Mouse (Mus musculus) ES-Bruce4 (cell line): ENCODE results near the gene Dnah7a.

ENCODE experiments used
- EP300 ChIP-seq: IDR thresholded peaks from 2 replicates; pipeline ENCODE4 v1.6.1; 2011; ENCODE audit warnings: low read depth, low read length; ENCODE audit not compliant: insufficient read depth
- POLR2A ChIP-seq: IDR thresholded peaks from one replicate; pipeline ENCODE4 v1.8.1; 2011; ENCODE audit warnings: low read length; ENCODE audit not compliant: insufficient read depth

DNA sequence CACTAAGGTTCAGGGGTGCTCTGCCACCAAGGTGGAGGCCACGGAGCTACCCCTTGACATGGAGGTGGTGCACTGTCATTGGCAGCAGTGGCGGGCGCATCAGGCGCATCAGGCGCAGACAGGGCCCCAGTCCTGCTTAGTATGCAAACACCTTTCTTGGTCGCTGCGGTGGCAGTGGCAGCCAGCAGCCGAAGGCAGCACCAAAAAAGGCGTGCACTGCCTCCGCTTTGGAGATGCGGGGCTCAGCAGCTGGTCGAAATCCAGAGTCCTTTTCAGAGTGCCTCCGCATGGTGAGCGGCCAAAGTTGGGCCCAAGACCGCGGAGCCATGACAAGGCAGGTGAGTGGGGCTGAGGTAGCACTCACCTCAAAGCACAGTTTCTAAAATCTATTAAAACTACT is 93.1 kb downstream of the Dnah7a start:
- TF ChIP-seq POLR2A (no peak), EP300 (no peak)
